Mouse (Mus musculus) neural tube, embryonic 15.5 days (tissue): ENCODE results near the gene Irgc1. TPM values are rescaled to one million over a fixed set of nuclear protein-coding genes. Genes with fewer than 3 reads are reported as not detected.
A peak's percentile ranks its signal among the peaks of the same experiment; 100 is the strongest.
"Not testable (repeated sequence)": the region's sequence is repeated elsewhere in the genome, so short reads cannot be mapped to it uniquely, and the experiment has no call there.

Experiments used
- ATAC-seq: fragments of 200-750 bp; cut with Nextera tagmentation; 2 replicates; pipeline ENCODE4 v1.8.0; 2017; ENCODE audit warnings: mild to moderate bottlenecking, moderate TSS enrichment, moderate library complexity; ENCODE audit not compliant: low FRiP score
- H3K27ac ChIP-seq: fragments of 300-500 bp; sonication (generic); replicated peaks from 2 replicates; pipeline ENCODE4 v1.5.1; 2015; ENCODE audit warnings: mild to moderate bottlenecking, inconsistent platforms
- H3K27me3 ChIP-seq: fragments of 300-500 bp; sonication (generic); replicated peaks from 2 replicates; pipeline ENCODE4 v1.6.1; 2015; ENCODE audit warnings: inconsistent platforms
- H3K36me3 ChIP-seq: fragments of 300-500 bp; sonication (generic); 2 replicates; pipeline ENCODE4 v1.6.1; 2015; ENCODE audit warnings: inconsistent platforms
- H3K4me1 ChIP-seq: fragments of 300-500 bp; sonication (generic); 2 replicates; pipeline ENCODE4 v1.6.1; 2015; ENCODE audit warnings: inconsistent platforms
- H3K4me2 ChIP-seq: fragments of 300-500 bp; sonication (generic); 2 replicates; pipeline ENCODE4 v1.6.1; 2015; ENCODE audit warnings: inconsistent platforms, mild to moderate bottlenecking, moderate library complexity
- H3K4me3 ChIP-seq: fragments of 300-500 bp; sonication (generic); replicated peaks from 2 replicates; pipeline ENCODE4 v1.5.1; 2015; ENCODE audit warnings: mild to moderate bottlenecking, inconsistent platforms
- H3K9ac ChIP-seq: fragments of 300-500 bp; sonication (generic); replicated peaks from 2 replicates; pipeline ENCODE4 v1.6.1; 2015; ENCODE audit warnings: mild to moderate bottlenecking, inconsistent platforms
- H3K9me3 ChIP-seq: fragments of 300-500 bp; sonication (generic); replicated peaks from 2 replicates; pipeline ENCODE4 v1.6.1; 2016; ENCODE audit warnings: inconsistent platforms
- WGBS: fragments of 180-500 bp; shearing (Covaris S2); methylation state at CpG from one replicate; pipeline ENCODE4 v1.1.7; 2015; ENCODE audit warnings: mixed read lengths; 5-methylcytosine and 5-hydroxymethylcytosine counted together
- polyA plus RNA-seq: library from polyadenylated mRNA; unstranded; fragments of >200 nt; fragmentation: Nextera tagmentation; extraction: Ambion mirVana; gene quantifications from 2 replicates; pipeline ENCODE4 v1.2.1, GENCODE M21; 2015

Gene Irgc1
- not detected in 2 replicates for polyA plus RNA-seq

DNA sequence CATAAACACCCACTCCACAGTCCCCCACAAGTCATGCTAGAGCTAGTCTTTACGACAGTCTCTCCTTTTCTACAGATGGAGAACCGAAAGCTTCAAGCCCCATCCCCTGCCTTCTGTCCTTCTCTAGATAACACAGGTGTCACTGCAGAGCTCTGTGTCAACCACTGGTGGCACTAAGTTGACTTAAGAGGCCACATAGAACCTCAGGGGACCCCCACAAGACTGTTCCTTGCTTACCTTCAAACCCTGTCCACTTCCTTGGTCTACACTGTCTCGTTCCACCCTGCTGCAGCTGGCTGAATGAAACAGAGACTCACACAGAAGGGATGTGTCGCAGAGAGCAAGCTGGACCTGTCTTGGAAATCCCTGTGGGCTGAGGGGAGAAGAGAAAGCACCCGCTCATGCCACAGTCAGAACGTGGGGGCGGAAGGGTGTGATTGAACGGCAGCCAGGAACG lies at the start of gene Irgc1:
Gene Irgc1, minus strand, starts transcription at position 443 of the 457 bp plus-strand sequence.
- no peaks in the 10 kb centered on the region for H3K4me1 ChIP-seq
- no peaks in the 10 kb centered on the region for H3K9me3 ChIP-seq
- H3K36me3 ChIP-seq: no peaks in the 10 kb centered on the region
- H3K27ac ChIP-seq: no peak within 1 kb of the TSS
- WGBS: 87% methylated on average over 9 of the region's 9 CpGs
- no peak within 1 kb of the TSS for H3K4me3 ChIP-seq
- H3K9ac ChIP-seq: no peak within 1 kb of the TSS
- no peak within 1 kb of the TSS for H3K4me2 ChIP-seq
- ATAC-seq: no peak
- no peaks in the 10 kb centered on the region for H3K27me3 ChIP-seq

- Histone ChIP-seq H3K9ac (no peak overlapping the region), H3K4me2 (no peak overlapping the region), H3K27me3 (no peaks in the 10 kb centered on the region), H3K9me3 (no peaks in the 10 kb centered on the region), H3K27ac (no peak overlapping the region), H3K4me1 (peaks cover 36% of the 10 kb centered on the region), H3K36me3 (peaks cover 34% of the 10 kb centered on the region), H3K4me3 (no peak overlapping the region)
- no peak for ATAC-seq
- 53% methylated on average over 21 of the region's 21 CpGs for WGBS
Measured at GRCm38 (mm10) chr7:24501492-24501891, 49.4 kb upstream of the Irgc1 start.

GRCm38 (mm10) chr7:24500929-24501328 lies 48.8 kb upstream of the Irgc1 start:
- Histone ChIP-seq H3K9me3 (no peaks in the 10 kb centered on the region), H3K4me2 (no peak overlapping the region), H3K27ac (no peak overlapping the region), H3K4me1 (peaks cover 30% of the 10 kb centered on the region), H3K36me3 (peaks cover 34% of the 10 kb centered on the region), H3K9ac (no peak overlapping the region), H3K27me3 (no peaks in the 10 kb centered on the region), H3K4me3 (no peak overlapping the region)
- ATAC-seq: no peak
- 46% methylated on average over 7 of the region's 7 CpGs for WGBS

DNA sequence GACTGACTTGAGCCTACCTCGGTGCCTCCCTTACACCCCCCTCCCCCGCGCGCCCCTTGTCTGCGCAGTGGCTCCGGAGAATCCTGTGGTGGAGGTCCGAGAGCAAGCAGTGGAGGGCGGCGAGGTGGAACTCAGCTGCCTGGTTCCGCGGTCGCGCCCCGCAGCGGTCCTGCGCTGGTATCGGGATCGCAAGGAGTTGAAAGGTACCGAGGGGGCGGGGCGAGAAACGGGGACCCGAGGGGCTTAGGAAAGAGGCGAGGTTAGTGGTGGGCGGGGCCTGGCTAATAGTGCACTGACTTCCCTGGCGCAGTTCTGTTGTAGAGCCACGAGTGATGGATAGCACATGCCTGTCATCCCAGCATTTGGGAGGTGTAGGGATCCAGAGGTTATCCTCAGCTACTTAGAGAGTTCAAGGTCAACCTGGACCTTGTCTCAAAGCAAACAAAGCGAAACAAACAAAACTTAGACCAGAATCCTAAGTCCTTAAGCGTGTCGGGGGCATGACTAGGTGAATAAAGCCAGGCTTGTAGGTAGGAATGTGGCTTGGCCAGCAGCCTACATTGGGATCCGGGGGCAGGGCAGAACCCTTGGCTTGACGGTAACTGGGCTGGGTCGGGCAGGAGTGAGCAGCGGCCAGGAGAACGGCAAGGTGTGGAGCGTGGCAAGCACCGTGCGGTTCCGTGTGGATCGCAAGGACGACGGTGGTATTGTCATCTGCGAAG lies 47.9 kb upstream of the Irgc1 start:
- 20% methylated on average over 43 of the region's 43 CpGs for WGBS
- Histone ChIP-seq H3K36me3 (peaks cover 34% of the 10 kb centered on the region), H3K9me3 (no peaks in the 10 kb centered on the region), H3K9ac (no peak overlapping the region), H3K4me2 (peak overlapping the region; percentile 28), H3K27me3 (no peaks in the 10 kb centered on the region), H3K4me3 (no peak overlapping the region), H3K4me1 (peaks cover 21% of the 10 kb centered on the region), H3K27ac (no peak overlapping the region)
- no peak for ATAC-seq

- H3K9ac ChIP-seq: no peak overlapping the region
- 0 out of 2 replicates have a peak overlapping the region, but pooled peaks have one; percentile 1 for H3K27ac ChIP-seq
- 82% methylated on average over 8 of the region's 8 CpGs for WGBS
- H3K4me3 ChIP-seq: no peak overlapping the region
- peaks cover 53% of the 10 kb centered on the region for H3K4me1 ChIP-seq
- H3K36me3 ChIP-seq: peaks cover 19% of the 10 kb centered on the region; the same call in 1 of the 2 replicates
- no peak overlapping the region for H3K4me2 ChIP-seq
- no peaks in the 10 kb centered on the region for H3K27me3 ChIP-seq
- ATAC-seq: no peak
- H3K9me3 ChIP-seq: no peaks in the 10 kb centered on the region
Measured at GRCm38 (mm10) chr7:24488303-24488702, 36.2 kb upstream of the Irgc1 start.

- Histone ChIP-seq H3K4me1 (peaks cover 59% of the 10 kb centered on the region), H3K27ac (peak overlapping the region; percentile 75), H3K27me3 (no peaks in the 10 kb centered on the region), H3K4me3 (no peak overlapping the region), H3K9me3 (no peaks in the 10 kb centered on the region), H3K36me3 (peaks cover 18% of the 10 kb centered on the region; the same call in 1 of the 2 replicates), H3K4me2 (peak overlapping the region; percentile 77), H3K9ac (peak overlapping the region; percentile 43; the same call in 1 of the 2 replicates)
- WGBS: 17% methylated on average over 3 of the region's 3 CpGs
- peak; percentile 2; the same call in 1 of the 2 replicates for ATAC-seq
Measured at GRCm38 (mm10) chr7:24487403-24487802, 35.3 kb upstream of the Irgc1 start.

- H3K27ac ChIP-seq: peak overlapping the region; percentile 75
- H3K4me1 ChIP-seq: peaks cover 59% of the 10 kb centered on the region
- peak overlapping the region; percentile 77 for H3K4me2 ChIP-seq
- H3K9ac ChIP-seq: peak overlapping the region; percentile 43
- H3K9me3 ChIP-seq: no peaks in the 10 kb centered on the region
- 28% methylated on average over 9 of the region's 9 CpGs for WGBS
- H3K36me3 ChIP-seq: peaks cover 12% of the 10 kb centered on the region; the same call in 1 of the 2 replicates
- H3K4me3 ChIP-seq: peak overlapping the region; percentile 33
- H3K27me3 ChIP-seq: no peaks in the 10 kb centered on the region
- peak; percentile 26; the same call in 1 of the 2 replicates for ATAC-seq
Measured at GRCm38 (mm10) chr7:24486654-24487130, 34.6 kb upstream of the Irgc1 start.

GRCm38 (mm10) chr7:24485481-24485880 lies 33.4 kb upstream of the Irgc1 start:
- H3K27me3 ChIP-seq: no peaks in the 10 kb centered on the region
- H3K9ac ChIP-seq: peak overlapping the region; percentile 43
- ATAC-seq: no peak
- peak overlapping the region; percentile 33; the same call in 1 of the 2 replicates for H3K4me3 ChIP-seq
- 77% methylated on average over 9 of the region's 9 CpGs for WGBS
- no peaks in the 10 kb centered on the region for H3K9me3 ChIP-seq
- peaks cover 70% of the 10 kb centered on the region for H3K4me1 ChIP-seq
- H3K36me3 ChIP-seq: 0 out of 2 replicates have a peak, but pooled peaks cover 6% of the 10 kb centered on the region
- peak overlapping the region; percentile 75 for H3K27ac ChIP-seq
- H3K4me2 ChIP-seq: peak overlapping the region; percentile 77

DNA sequence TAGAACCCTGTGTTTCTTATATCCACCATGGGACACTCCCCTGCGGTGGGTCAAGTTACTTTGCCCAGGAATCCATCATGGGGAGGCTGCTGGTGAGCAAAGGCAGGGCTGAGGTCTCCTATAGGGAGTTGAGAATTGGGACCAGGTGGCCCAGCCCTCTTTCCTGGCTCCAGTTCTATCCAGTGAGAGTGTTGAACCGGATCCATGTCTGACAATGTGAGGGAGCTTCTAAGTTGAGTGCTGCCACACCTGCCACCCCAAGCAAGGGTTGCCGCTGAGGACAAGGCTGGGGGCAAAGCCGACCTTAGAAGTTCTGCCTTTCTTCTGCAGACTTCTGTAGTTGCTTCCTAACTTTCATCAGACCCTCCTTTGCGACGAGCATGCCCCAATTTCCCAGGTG lies 31.2 kb upstream of the Irgc1 start:
- not testable (repeated sequence) for H3K9me3 ChIP-seq, H3K36me3 ChIP-seq, H3K27ac ChIP-seq, H3K27me3 ChIP-seq, ATAC-seq
- peak overlapping the region; percentile 81 for H3K9ac ChIP-seq
- H3K4me3 ChIP-seq: peak overlapping the region; percentile 67
- peaks cover 75% of the 10 kb centered on the region for H3K4me1 ChIP-seq
- 52% methylated on average over 6 of the region's 6 CpGs for WGBS
- peak overlapping the region; percentile 77 for H3K4me2 ChIP-seq

DNA sequence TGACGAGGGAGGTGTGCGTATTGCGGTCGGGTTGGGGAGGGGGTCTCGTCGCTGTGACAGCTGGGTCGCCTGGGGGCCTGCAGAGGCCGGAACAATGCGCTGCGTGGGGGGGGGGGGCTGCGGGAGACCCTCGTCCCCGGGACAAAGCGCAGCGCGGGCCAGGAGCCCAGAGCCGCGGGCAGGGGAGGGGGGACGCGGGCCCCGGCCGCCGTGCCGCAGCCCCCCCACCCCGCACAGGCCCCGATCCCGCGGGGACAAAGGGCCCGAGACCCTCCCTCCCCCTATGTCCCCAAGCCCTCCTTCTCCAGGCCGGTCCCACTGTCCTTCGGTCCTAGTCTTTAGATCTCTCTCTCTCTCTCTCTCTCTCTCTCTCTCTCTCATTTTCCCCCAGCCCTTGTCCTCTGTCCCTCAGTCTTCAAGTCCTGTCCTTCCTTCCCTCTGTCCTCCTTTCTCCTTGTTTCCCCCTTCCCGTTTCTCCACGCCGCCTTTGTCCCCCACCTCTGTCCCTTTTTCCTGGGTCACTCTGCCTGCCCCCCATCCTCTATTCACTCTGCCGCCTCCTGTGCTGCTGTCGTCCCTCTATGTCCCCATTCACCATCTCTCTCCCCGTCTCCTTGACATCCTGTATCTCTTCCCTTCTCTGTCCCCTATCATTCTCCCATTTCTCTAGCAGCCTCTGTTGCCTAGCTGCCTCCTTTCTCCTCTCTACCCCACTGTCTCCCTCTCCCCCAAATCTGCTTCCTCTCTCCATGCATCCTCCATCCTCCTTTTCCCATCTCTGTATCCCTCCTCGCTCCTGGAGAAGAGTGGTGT lies 30.3 kb upstream of the Irgc1 start:
- H3K4me1 ChIP-seq: peaks cover 68% of the 10 kb centered on the region
- peak overlapping the region; percentile 81 for H3K9ac ChIP-seq
- H3K36me3 ChIP-seq: no peaks in the 10 kb centered on the region
- no peaks in the 10 kb centered on the region for H3K27me3 ChIP-seq
- H3K4me2 ChIP-seq: peak overlapping the region; percentile 77
- peak overlapping the region; percentile 67 for H3K4me3 ChIP-seq
- 3% methylated on average over 16 of the region's 38 CpGs for WGBS
- H3K27ac ChIP-seq: peak overlapping the region; percentile 89
- no peaks in the 10 kb centered on the region for H3K9me3 ChIP-seq
- peak; percentile 50 for ATAC-seq

- WGBS: under 1% methylated on average over 51 of the region's 83 CpGs
- no peaks in the 10 kb centered on the region for H3K27me3 ChIP-seq
- H3K4me3 ChIP-seq: peak within 1 kb of the TSS; percentile 67
- peak within 1 kb of the TSS; percentile 77 for H3K4me2 ChIP-seq
- H3K36me3 ChIP-seq: no peaks in the 10 kb centered on the region
- peaks cover 60% of the 10 kb centered on the region for H3K4me1 ChIP-seq
- H3K27ac ChIP-seq: peak within 1 kb of the TSS; percentile 89
- peak; percentile 90 for ATAC-seq
- H3K9me3 ChIP-seq: no peaks in the 10 kb centered on the region
- peak within 1 kb of the TSS; percentile 81 for H3K9ac ChIP-seq
Measured at GRCm38 (mm10) chr7:24481474-24482207, 29.5 kb upstream of the Irgc1 start, which contains the start of gene Cadm4. Gene Cadm4, plus strand, starts transcription at chr7:24482023.
